Mouse (Mus musculus) limb, embryonic 15.5 days (tissue): ENCODE results near the gene Myo1d. TPM values are rescaled to one million over a fixed set of nuclear protein-coding genes. Genes with fewer than 3 reads are reported as not detected.
A peak's percentile ranks its signal among the peaks of the same experiment; 100 is the strongest.

ENCODE experiments used
- ATAC-seq: fragments of 200-750 bp; cut with Nextera tagmentation; 2 replicates; pipeline ENCODE4 v1.8.0; 2017; ENCODE audit warnings: low read depth, moderate TSS enrichment; ENCODE audit not compliant: insufficient number of reproducible peaks, low FRiP score, low TSS enrichment
- H3K27ac ChIP-seq: fragments of 300-500 bp; sonication (generic); 2 replicates; pipeline ENCODE4 v1.5.1; 2015; ENCODE audit warnings: moderate library complexity, mild to moderate bottlenecking, inconsistent platforms
- H3K27me3 ChIP-seq: fragments of 300-500 bp; sonication (generic); 2 replicates; pipeline ENCODE4 v1.6.1; 2015; ENCODE audit warnings: inconsistent platforms
- H3K36me3 ChIP-seq: fragments of 300-500 bp; sonication (generic); 2 replicates; pipeline ENCODE4 v1.6.1; 2015; ENCODE audit warnings: inconsistent platforms
- H3K4me1 ChIP-seq: fragments of 300-500 bp; sonication (generic); 2 replicates; pipeline ENCODE4 v1.6.1; 2015; ENCODE audit warnings: inconsistent platforms
- H3K4me2 ChIP-seq: fragments of 300-500 bp; sonication (generic); 2 replicates; pipeline ENCODE4 v1.6.1; 2015; ENCODE audit warnings: mild to moderate bottlenecking, inconsistent platforms
- H3K4me3 ChIP-seq: fragments of 300-500 bp; sonication (generic); 2 replicates; pipeline ENCODE4 v1.5.1; 2015; ENCODE audit warnings: mild to moderate bottlenecking, inconsistent platforms
- H3K9ac ChIP-seq: fragments of 300-500 bp; sonication (generic); 2 replicates; pipeline ENCODE4 v1.6.1; 2015; ENCODE audit warnings: inconsistent platforms
- H3K9me3 ChIP-seq: fragments of 300-500 bp; sonication (generic); 2 replicates; pipeline ENCODE4 v1.6.1; 2016; ENCODE audit warnings: inconsistent platforms
- WGBS: fragments of 180-500 bp; shearing (Covaris S2); methylation state at CpG from one replicate; pipeline ENCODE4 v1.1.7; 2015; 5-methylcytosine and 5-hydroxymethylcytosine counted together
- polyA plus RNA-seq: library from polyadenylated mRNA; unstranded; fragments of >200 nt; fragmentation: Nextera tagmentation; extraction: Ambion mirVana; gene quantifications from 2 replicates; pipeline ENCODE4 v1.2.1, GENCODE M21; 2015

The Myo1d gene
- polyA plus RNA-seq, 1 experiment from 2014 or later, result 10.3 TPM

DNA sequence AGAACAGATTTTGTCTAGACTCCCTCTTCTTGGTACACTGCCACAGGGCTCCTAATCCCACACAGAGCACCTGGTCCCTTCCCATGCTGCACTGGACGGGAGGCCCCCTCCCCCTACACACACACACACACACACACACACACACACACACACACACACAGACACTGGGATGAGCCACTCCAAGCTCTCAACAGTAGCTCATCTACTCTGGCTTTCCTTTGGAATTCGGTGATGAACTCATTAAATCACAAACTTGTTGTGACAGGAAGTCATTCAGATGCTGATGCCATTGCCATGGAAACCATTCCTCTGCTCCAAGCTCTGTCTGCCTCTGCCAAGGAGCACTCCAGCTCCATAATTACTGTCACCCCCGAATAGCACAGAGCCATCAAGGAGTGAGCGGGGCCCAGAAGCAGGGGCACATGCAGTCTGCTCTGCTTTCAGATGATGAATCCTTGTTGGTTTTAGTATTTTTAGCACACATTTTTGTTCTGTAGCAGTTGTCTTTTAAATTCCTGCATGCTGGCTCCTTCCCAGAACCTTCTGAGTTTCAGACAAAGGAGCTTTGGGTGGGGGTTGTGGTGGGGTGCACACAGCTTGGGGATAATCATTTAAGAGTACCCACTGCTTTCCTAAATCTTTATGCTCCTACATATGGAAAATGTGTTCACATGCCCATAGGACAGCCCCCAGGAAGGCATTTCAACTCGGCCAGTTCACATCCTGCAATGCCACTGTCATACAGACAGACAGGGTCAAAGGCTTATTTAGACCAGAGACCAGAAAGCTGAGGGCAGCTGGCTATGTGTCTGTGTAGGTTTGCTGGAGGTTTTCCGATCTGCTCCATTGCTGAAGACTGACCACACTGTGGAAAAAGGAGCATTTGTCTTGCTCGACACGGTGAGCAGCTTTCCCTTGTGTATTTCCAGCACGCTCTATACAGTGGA, 261.1 kb downstream of the Myo1d start:
- no peaks in the 10 kb centered on the region for H3K27me3 ChIP-seq
- H3K9me3 ChIP-seq, result no peaks in the 10 kb centered on the region
- no peaks in the 10 kb centered on the region for H3K36me3 ChIP-seq
- H3K4me3 ChIP-seq, result no peak overlapping the region
- H3K9ac ChIP-seq, result no peak overlapping the region
- peaks cover 10% of the 10 kb centered on the region; the same call in 1 of the 2 replicates for H3K4me1 ChIP-seq
- H3K4me2 ChIP-seq, result no peak overlapping the region
- WGBS, result 40% methylated on average over 9 of the region's 9 CpGs
- no peak for ATAC-seq
- H3K27ac ChIP-seq, result no peak overlapping the region

DNA sequence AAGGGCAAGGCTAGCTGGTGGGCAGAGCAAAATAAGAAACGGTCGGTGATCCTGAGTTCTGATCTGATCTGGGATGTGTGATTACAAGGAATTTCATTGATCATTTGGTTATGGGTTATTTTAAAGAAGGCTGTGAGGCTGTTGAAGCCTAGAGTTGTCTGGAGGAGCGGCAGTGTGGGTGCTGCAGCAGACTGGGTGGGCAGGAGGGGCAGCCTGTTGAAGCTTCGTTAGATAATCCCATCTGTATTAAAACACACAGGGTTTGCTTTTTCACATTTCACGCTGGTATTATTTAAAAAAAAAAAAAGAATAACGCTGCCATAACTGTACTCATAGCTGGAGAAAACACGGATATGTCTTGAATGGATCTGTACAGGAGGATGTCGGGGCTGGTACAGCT, 263.9 kb downstream of the Myo1d start:
- 66% methylated on average over 8 of the region's 8 CpGs for WGBS
- Histone ChIP-seq H3K36me3 (no peaks in the 10 kb centered on the region), H3K4me2 (no peak overlapping the region), H3K9me3 (no peaks in the 10 kb centered on the region), H3K27ac (no peak overlapping the region), H3K27me3 (no peaks in the 10 kb centered on the region), H3K4me3 (no peak overlapping the region), H3K9ac (no peak overlapping the region), H3K4me1 (peaks cover 10% of the 10 kb centered on the region; the same call in 1 of the 2 replicates)
- no peak for ATAC-seq

DNA sequence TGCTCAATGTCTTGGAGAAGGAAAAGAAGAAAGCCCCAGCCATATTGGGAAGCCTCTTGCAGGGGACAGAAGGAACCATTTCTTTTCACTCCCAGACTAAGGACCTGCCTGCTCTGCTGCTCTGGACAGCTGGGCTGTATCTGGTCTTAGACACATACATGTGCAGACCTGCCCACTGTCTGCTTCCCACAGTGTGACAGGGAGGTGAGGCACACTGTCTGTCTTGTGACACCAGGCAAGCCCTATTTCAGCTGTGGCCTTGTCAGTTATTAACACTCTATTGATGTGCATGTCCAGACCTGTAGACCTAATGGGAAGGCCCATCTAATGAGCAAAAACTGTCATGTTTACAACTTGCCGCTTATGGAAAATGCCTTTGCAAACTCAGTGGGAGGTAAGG, 264.5 kb downstream of the Myo1d start:
- Histone ChIP-seq H3K4me1 (peaks cover 10% of the 10 kb centered on the region; the same call in 1 of the 2 replicates), H3K4me3 (no peak overlapping the region), H3K9me3 (no peaks in the 10 kb centered on the region), H3K4me2 (no peak overlapping the region), H3K27me3 (no peaks in the 10 kb centered on the region), H3K27ac (no peak overlapping the region), H3K36me3 (no peaks in the 10 kb centered on the region), H3K9ac (no peak overlapping the region)
- ATAC-seq, result no peak
- 47% methylated on average over 1 of the region's 1 CpGs for WGBS

DNA sequence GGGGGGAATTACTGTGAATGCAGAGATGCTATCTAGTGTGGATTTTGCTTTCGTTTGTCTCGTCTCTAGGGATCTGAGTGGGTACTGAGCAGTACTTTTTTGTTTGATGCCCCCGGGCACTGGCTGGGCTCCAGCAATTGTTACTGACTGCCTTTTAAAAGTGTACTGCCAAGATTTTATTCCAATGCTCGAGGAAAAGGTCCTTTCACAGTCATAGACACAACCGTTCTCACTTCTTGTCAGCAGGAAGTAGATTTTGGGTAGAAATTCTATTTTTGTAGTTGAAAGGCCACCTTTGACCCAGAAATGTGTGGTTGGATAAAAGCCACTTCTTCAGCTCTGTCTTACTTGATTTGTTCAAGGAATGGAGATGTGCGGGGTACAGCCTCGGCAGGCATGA, 266.0 kb downstream of the Myo1d start:
- no peaks in the 10 kb centered on the region for H3K36me3 ChIP-seq
- no peak for ATAC-seq
- no peak overlapping the region for H3K27ac ChIP-seq
- peaks cover 12% of the 10 kb centered on the region for H3K4me1 ChIP-seq
- no peaks in the 10 kb centered on the region for H3K27me3 ChIP-seq
- no peak overlapping the region for H3K4me3 ChIP-seq
- 48% methylated on average over 7 of the region's 7 CpGs for WGBS
- H3K9me3 ChIP-seq, result no peaks in the 10 kb centered on the region
- H3K9ac ChIP-seq, result no peak overlapping the region
- no peak overlapping the region for H3K4me2 ChIP-seq

DNA sequence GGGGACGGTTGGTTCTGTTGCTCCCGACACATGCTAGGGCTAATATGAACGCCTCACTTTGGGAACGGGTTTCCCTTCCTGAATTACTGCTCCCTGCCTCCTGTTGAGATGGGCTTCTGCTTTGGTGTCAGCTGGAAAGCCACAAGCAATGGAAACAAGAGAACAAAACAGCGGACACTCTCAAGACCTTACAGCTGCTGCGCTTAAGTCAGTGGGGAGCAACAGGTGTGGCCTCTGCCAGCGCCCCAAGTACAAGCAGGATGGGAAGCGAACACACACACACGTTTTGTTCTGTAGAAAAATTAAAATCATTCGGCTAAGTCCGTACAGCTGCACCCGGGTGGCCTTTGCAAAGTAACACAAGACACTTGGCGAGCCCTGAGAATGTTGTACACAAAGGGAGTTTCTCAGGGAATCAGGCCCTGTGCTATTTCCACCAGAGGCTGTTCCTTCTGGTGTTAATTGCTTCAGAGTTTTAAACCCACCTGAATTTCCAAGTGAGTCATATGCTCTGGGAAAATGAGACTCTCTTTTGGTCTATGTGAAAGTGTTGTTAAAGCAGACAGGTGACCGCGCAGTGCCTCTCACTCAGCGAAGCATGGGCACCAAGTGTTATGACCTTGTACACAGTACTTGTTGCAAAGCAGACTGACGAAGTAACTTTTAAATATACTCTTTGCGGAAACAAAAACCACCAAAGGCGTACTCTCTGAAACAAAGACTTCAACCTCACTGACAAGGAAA, 267.3 kb downstream of the Myo1d start:
- WGBS, result 61% methylated on average over 19 of the region's 19 CpGs
- Histone ChIP-seq H3K9me3 (no peaks in the 10 kb centered on the region), H3K27me3 (no peaks in the 10 kb centered on the region), H3K4me1 (peaks cover 5% of the 10 kb centered on the region), H3K4me2 (no peak overlapping the region), H3K27ac (no peak overlapping the region), H3K9ac (no peak overlapping the region), H3K4me3 (no peak overlapping the region), H3K36me3 (no peaks in the 10 kb centered on the region)
- ATAC-seq, result peak; percentile 20; the same call in 1 of the 2 replicates

DNA sequence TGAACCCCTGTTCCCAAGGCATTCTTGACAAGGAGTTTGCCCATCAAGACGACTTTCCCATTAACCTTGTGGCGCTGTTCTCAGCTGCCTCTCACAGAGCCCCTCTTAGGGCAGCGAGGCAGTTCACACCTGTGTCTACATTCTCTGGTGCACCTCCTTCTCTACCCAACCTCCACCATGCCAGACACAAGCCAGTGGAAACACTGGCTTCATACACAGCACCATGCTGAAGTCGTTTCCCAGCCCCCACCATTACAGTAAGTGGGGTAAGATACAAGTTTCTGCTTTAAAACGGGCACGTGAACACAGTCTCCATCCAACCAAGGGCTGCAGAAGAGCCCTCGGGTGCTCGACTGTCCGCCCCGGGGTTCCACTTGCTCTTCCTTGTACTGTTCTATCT, 269.7 kb downstream of the Myo1d start:
- Histone ChIP-seq H3K36me3 (no peaks in the 10 kb centered on the region), H3K9me3 (no peaks in the 10 kb centered on the region), H3K4me2 (no peak overlapping the region), H3K4me3 (no peak overlapping the region), H3K27me3 (no peaks in the 10 kb centered on the region), H3K4me1 (peaks cover 5% of the 10 kb centered on the region), H3K9ac (no peak overlapping the region), H3K27ac (no peak overlapping the region)
- no peak for ATAC-seq
- WGBS, result 73% methylated on average over 10 of the region's 10 CpGs

DNA sequence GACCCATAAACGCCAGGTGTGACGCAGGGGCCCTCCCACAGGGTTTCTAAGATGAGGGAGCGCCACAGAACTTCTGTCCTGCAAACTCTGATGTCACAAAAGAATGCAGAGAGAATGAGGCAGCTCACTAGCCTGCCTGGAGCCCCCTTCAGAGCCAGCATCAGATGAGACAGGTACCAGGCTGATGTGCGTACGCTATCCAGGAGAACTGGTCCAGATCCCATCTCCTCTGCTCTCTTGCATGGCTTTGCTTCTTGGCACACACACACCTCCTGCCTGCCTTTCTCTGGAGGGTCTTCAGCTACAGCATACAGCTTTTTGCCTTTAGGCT, 270.7 kb downstream of the Myo1d start:
- Histone ChIP-seq H3K9me3 (no peaks in the 10 kb centered on the region), H3K9ac (no peak overlapping the region), H3K4me3 (no peak overlapping the region), H3K27ac (no peak overlapping the region), H3K36me3 (no peaks in the 10 kb centered on the region), H3K27me3 (no peaks in the 10 kb centered on the region), H3K4me1 (peaks cover 12% of the 10 kb centered on the region), H3K4me2 (no peak overlapping the region)
- 53% methylated on average over 5 of the region's 5 CpGs for WGBS
- no peak for ATAC-seq

DNA sequence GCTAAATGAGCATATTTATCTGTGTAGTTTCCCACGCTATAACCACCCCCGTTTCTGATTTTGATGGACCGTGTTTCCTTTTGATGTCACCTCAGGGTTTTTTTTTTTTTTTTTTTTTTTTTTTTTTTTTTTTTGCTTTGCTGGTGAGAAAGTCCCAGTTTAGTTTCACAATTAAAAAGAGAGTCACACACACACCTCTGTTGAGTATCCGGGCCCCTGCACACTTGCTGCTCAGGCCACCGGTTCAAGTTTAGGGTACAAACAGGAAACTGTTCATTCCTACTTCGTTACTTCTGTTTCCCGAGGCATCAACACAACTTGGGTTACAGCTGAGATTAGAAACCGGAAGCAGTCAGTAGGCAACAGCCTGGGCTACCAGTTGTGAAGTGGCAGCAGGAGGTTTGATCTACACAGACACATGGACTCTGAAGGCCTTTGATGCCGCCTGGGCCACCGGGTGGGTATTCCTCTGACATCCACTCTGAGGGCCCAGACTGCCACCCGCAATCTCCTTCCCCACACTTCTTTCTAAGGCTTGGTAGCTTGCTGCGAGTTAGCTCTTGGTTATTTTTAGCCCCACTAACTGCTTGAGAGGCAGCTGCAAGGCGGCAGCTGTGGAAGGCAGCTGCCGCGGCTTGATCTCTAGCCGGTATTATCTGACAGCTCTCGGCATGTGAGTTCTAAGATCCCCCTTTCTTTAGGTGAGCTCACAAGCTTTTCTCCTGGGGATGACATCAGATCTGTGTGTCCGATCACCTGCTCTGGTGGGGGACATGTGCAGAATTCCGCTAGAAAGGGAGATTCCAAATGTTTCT, 271.3 kb downstream of the Myo1d start:
- WGBS, result 29% methylated on average over 19 of the region's 19 CpGs
- ATAC-seq, result 0 out of 2 replicates have a peak, but pooled peaks have one; percentile 36
- H3K4me2 ChIP-seq, result no peak overlapping the region
- H3K9ac ChIP-seq, result no peak overlapping the region
- H3K36me3 ChIP-seq, result no peaks in the 10 kb centered on the region
- H3K4me1 ChIP-seq, result peaks cover 16% of the 10 kb centered on the region
- H3K9me3 ChIP-seq, result no peaks in the 10 kb centered on the region
- H3K27ac ChIP-seq, result no peak overlapping the region
- no peak overlapping the region for H3K4me3 ChIP-seq
- H3K27me3 ChIP-seq, result no peaks in the 10 kb centered on the region

DNA sequence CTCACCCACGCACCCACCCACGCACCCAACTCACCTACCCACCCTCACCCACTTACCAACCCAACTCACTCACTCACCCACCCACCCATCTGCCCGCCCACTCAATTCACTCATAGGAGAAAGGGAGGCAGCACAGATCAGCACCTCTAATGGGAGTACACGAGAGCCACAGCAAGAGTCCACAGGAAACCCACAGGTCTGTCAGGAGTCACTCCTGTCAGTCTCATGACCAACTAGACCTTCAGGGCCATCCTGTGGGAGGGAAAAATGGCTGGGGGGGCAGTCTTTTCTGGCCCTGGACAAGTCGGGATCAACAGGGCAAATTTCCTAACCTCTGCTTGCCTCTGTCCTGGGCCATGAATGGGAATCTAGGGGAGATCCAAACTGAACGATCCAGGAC, 272.0 kb downstream of the Myo1d start:
- Histone ChIP-seq H3K36me3 (no peaks in the 10 kb centered on the region), H3K4me2 (no peak overlapping the region), H3K27me3 (no peaks in the 10 kb centered on the region), H3K27ac (no peak overlapping the region), H3K9me3 (no peaks in the 10 kb centered on the region), H3K4me1 (peaks cover 16% of the 10 kb centered on the region), H3K4me3 (no peak overlapping the region), H3K9ac (no peak overlapping the region)
- no peak for ATAC-seq
- WGBS, result 91% methylated on average over 6 of the region's 6 CpGs

DNA sequence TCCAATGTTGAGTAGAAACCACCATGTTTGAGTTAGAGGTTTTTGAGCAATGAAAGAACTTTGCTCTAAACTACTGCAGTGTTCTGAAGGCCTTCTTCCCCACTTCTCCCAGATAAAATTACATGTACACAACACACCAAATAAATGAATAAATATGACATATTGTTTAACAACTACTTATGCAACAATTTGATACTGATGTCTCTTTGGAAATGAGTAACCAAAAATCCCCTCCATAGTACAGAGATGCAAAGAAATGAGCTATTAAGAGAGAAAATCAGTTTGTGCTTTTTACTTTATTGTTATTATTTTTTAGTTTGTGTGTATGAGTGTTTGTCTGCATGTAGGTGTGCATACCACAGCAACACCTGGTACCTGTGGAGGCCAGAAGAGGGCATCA, 273.3 kb downstream of the Myo1d start:
- no peak overlapping the region for H3K4me3 ChIP-seq
- H3K27ac ChIP-seq, result no peak overlapping the region
- H3K4me1 ChIP-seq, result peaks cover 16% of the 10 kb centered on the region
- no peak for ATAC-seq
- H3K36me3 ChIP-seq, result no peaks in the 10 kb centered on the region
- H3K9ac ChIP-seq, result no peak overlapping the region
- no peaks in the 10 kb centered on the region for H3K27me3 ChIP-seq
- H3K4me2 ChIP-seq, result no peak overlapping the region
- no peaks in the 10 kb centered on the region for H3K9me3 ChIP-seq

DNA sequence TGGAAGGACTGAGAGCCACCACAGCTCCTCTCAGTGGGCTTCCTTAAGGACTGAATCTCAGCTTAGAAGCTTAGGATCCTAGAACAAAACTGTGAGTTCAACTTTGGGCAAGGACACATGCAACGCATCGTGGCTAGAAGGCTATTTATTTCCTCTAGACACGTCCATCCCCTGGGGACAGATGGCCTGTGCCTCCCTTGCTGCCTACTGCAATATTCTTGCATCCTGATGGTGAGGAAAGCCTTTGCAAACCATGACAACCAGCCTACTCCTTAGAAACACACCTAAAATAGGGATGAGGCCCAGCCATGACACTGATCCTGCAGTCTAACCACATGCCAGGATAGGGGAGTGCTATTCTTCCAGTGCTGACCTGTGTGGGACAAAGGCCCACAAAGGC, 274.2 kb downstream of the Myo1d start:
- Histone ChIP-seq H3K4me1 (peaks cover 16% of the 10 kb centered on the region), H3K27ac (no peak overlapping the region), H3K9me3 (no peaks in the 10 kb centered on the region), H3K27me3 (no peaks in the 10 kb centered on the region), H3K9ac (no peak overlapping the region), H3K4me2 (no peak overlapping the region), H3K4me3 (no peak overlapping the region), H3K36me3 (no peaks in the 10 kb centered on the region)
- WGBS, result 80% methylated on average over 3 of the region's 3 CpGs
- ATAC-seq, result no peak
